ENCODE assay signal across 9 mouse cellular contexts in genomic region chr6:122556959-122557561, GRCm38 (mm10). TPM values are rescaled to one million over a fixed set of nuclear protein-coding genes. Genes with fewer than 3 reads are reported as not detected.
A peak's percentile ranks its signal among the peaks of the same experiment; 100 is the strongest.
DNase-seq lines count a peak whose midpoint lies in the region; ATAC-seq and TF ChIP-seq lines count a peak whose summit lies in the region.
"Had no signal": no experiment of that assay in that cellular context is flagged by ENCODE, and none has a peak within 500 bp of the region (broad histone marks: within the 10 kb centered on the region; RNA-seq: fewer than 3 reads in every experiment).

No protein-coding gene starts in this region.

- peak; percentile 84 for TF ChIP-seq CTCF in stomach, postnatal 0 days (IDR thresholded peaks at IDR 0.05; ENCODE audit: low read depth)

- TF ChIP-seq EP300 in stomach, postnatal 0 days (optimal IDR thresholded peaks at IDR 0.05), result no peak

- H3K4me3 ChIP-seq in kidney, embryonic 14.5 days (ENCODE audit: low read length), result no peak overlapping the region
- no peak overlapping the region for H3K4me3 ChIP-seq in limb, embryonic 12.5 days (replicated peaks)
- H3K4me3 ChIP-seq in stomach, postnatal 0 days (ENCODE audit: low read depth, low read length), result no peak overlapping the region

- 0 out of 2 replicates have a peak, but pooled peaks have one; percentile 24 for ATAC-seq in kidney, embryonic 14.5 days (ENCODE audit: low FRiP score, low TSS enrichment)
- no peak for ATAC-seq in limb, embryonic 12.5 days (ENCODE audit: insufficient number of reproducible peaks, insufficient read depth, low FRiP score, low TSS enrichment, low read depth)
- ATAC-seq in stomach, postnatal 0 days (ENCODE audit: low FRiP score, low TSS enrichment), result no peak

- no peak overlapping the region for H3K27ac ChIP-seq in kidney, embryonic 14.5 days (ENCODE audit: low read depth, low read length)
- no peak overlapping the region for H3K27ac ChIP-seq in limb, embryonic 12.5 days
- H3K27ac ChIP-seq in stomach, postnatal 0 days (replicated peaks), result no peak overlapping the region

- H3K36me3 ChIP-seq in kidney, embryonic 14.5 days (ENCODE audit: control insufficient read depth, insufficient read depth, low read length), result no peaks in the 10 kb centered on the region
- no peaks in the 10 kb centered on the region for H3K36me3 ChIP-seq in limb, embryonic 12.5 days
- H3K36me3 ChIP-seq in stomach, postnatal 0 days (ENCODE audit: control insufficient read depth, insufficient read depth, low read length), result no peaks in the 10 kb centered on the region

- no peak overlapping the region for H3K9ac ChIP-seq in kidney, embryonic 14.5 days (ENCODE audit: low read depth, low read length)
- H3K9ac ChIP-seq in limb, embryonic 12.5 days (replicated peaks), result no peak overlapping the region
- no peak overlapping the region for H3K9ac ChIP-seq in stomach, postnatal 0 days (ENCODE audit: low read length)

- peak overlapping the region; percentile 12; the same call in 1 of the 2 replicates for H3K4me2 ChIP-seq in kidney, embryonic 14.5 days (replicated peaks; ENCODE audit: low read depth, low read length)
- peak overlapping the region; percentile 28; the same call in 1 of the 2 replicates for H3K4me2 ChIP-seq in limb, embryonic 12.5 days
- H3K4me2 ChIP-seq in stomach, postnatal 0 days (replicated peaks; ENCODE audit: low read depth), result no peak overlapping the region

- peaks cover 7% of the 10 kb centered on the region for H3K27me3 ChIP-seq in kidney, embryonic 14.5 days (ENCODE audit: control insufficient read depth, insufficient read depth, low read length)
- H3K27me3 ChIP-seq in limb, embryonic 12.5 days, result peaks cover 16% of the 10 kb centered on the region; the same call in 1 of the 2 replicates
- no peaks in the 10 kb centered on the region for H3K27me3 ChIP-seq in stomach, postnatal 0 days (ENCODE audit: control insufficient read depth, insufficient read depth, low read length)

- no peaks in the 10 kb centered on the region for H3K4me1 ChIP-seq in kidney, embryonic 14.5 days (ENCODE audit: control insufficient read depth, insufficient read depth, low read length)
- H3K4me1 ChIP-seq in limb, embryonic 12.5 days (replicated peaks), result 0 out of 2 replicates have a peak, but pooled peaks cover 2% of the 10 kb centered on the region
- H3K4me1 ChIP-seq in stomach, postnatal 0 days (replicated peaks; ENCODE audit: control insufficient read depth, insufficient read depth), result no peaks in the 10 kb centered on the region

- no peaks in the 10 kb centered on the region for H3K9me3 ChIP-seq in kidney, embryonic 14.5 days (ENCODE audit: control insufficient read depth, low read length)
- H3K9me3 ChIP-seq in limb, embryonic 12.5 days, result no peaks in the 10 kb centered on the region
- no peaks in the 10 kb centered on the region for H3K9me3 ChIP-seq in stomach, postnatal 0 days (ENCODE audit: control insufficient read depth, low read length)

- WGBS in kidney, embryonic 14.5 days, result 25% methylated on average over 15 of the region's 15 CpGs
- 26% methylated on average over 15 of the region's 15 CpGs for WGBS in limb, embryonic 12.5 days
- WGBS in stomach, postnatal 0 days, result 24% methylated on average over 15 of the region's 15 CpGs

- DNase-seq in A20 (ENCODE audit: low read depth, low spot score), result peak; percentile 95
- DNase-seq in R1 (ENCODE audit: low read depth, low spot score), result peak; percentile 63
- DNase-seq in embryo, embryonic 10 days (ENCODE audit: low spot score), result peak; percentile 72
- DNase-seq in heart, adult 8-10 months (ENCODE audit: low spot score), result peak; percentile 70
- peak; percentile 30 for DNase-seq in neural tube, embryonic 10.5 days (ENCODE audit: extremely low spot score, low spot score)
- peak; percentile 43 for DNase-seq in stomach, postnatal 0 days (ENCODE audit: low spot score)

RNA-seq across cellular contexts. Expression of gene Aicda, which starts 3.5 kb away (rescaled TPM):
- not detected for total RNA-seq in heart, adult 8-10 months (2022)
- not detected in 2 replicates for polyA plus RNA-seq in kidney, embryonic 14.5 days (2014; fragmentation: Nextera tagmentation; extraction: Ambion mirVana)
- polyA plus RNA-seq in limb, embryonic 12.5 days (2016; fragmentation: Nextera tagmentation; extraction: Ambion mirVana), result 0.34 and 0.36 TPM in 2 replicates
- polyA plus RNA-seq in stomach, postnatal 0 days (2015; fragmentation: Nextera tagmentation; extraction: Ambion mirVana), result 0.04 TPM in 1 of 2 replicates, not detected in the other
- total RNA-seq: gastrocnemius, postnatal 4 days had no signal

RNA-seq across cellular contexts. Expression of gene Apobec1, which starts 45.2 kb away (rescaled TPM):
- 1 to 10 TPM; 1.7 to 5.5 (median 4.9) TPM for total RNA-seq in heart, adult 8-10 months (2022)
- polyA plus RNA-seq in kidney, embryonic 14.5 days (2014; fragmentation: Nextera tagmentation; extraction: Ambion mirVana), result 1.3 and 2.7 TPM in 2 replicates
- polyA plus RNA-seq in limb, embryonic 12.5 days (2016; fragmentation: Nextera tagmentation; extraction: Ambion mirVana), result 1.2 and 2.6 TPM in 2 replicates
- 7.3 and 7.8 TPM in 2 replicates for polyA plus RNA-seq in stomach, postnatal 0 days (2015; fragmentation: Nextera tagmentation; extraction: Ambion mirVana)

RNA-seq across cellular contexts. Expression of gene Mfap5, which starts 51.4 kb away (rescaled TPM):
- total RNA-seq in heart, adult 8-10 months (2022), result 10 to 100 TPM; 15.7 to 18.2 (median 18.0) TPM
- 10.4 and 12.8 TPM in 2 replicates for polyA plus RNA-seq in kidney, embryonic 14.5 days (2014; fragmentation: Nextera tagmentation; extraction: Ambion mirVana)
- polyA plus RNA-seq in limb, embryonic 12.5 days (2016; fragmentation: Nextera tagmentation; extraction: Ambion mirVana), result 1.2 and 2.1 TPM in 2 replicates
- 219 and 276 TPM in 2 replicates for polyA plus RNA-seq in stomach, postnatal 0 days (2015; fragmentation: Nextera tagmentation; extraction: Ambion mirVana)

RNA-seq across cellular contexts. Expression of gene Gdf3, which starts 52.8 kb away (rescaled TPM):
- not detected for total RNA-seq in heart, adult 8-10 months (2022)
- polyA plus RNA-seq in kidney, embryonic 14.5 days (2014; fragmentation: Nextera tagmentation; extraction: Ambion mirVana), result not detected in 2 replicates
- polyA plus RNA-seq in limb, embryonic 12.5 days (2016; fragmentation: Nextera tagmentation; extraction: Ambion mirVana), result 0.13 TPM in 1 of 2 replicates, not detected in the other
- not detected in 2 replicates for polyA plus RNA-seq in stomach, postnatal 0 days (2015; fragmentation: Nextera tagmentation; extraction: Ambion mirVana)
- total RNA-seq: gastrocnemius, postnatal 4 days had no signal

RNA-seq across cellular contexts. Expression of gene Rimklb, which starts 58.5 kb away (rescaled TPM):
- total RNA-seq in heart, adult 8-10 months (2022), result under 1 TPM in 1 of 4 experiments, not detected in 3; 0.23 TPM
- 19.9 and 23.2 TPM in 2 replicates for polyA plus RNA-seq in kidney, embryonic 14.5 days (2014; fragmentation: Nextera tagmentation; extraction: Ambion mirVana)
- 52.6 and 57.0 TPM in 2 replicates for polyA plus RNA-seq in limb, embryonic 12.5 days (2016; fragmentation: Nextera tagmentation; extraction: Ambion mirVana)
- polyA plus RNA-seq in stomach, postnatal 0 days (2015; fragmentation: Nextera tagmentation; extraction: Ambion mirVana), result 1.7 and 2.4 TPM in 2 replicates

Comparison
In these comparisons a context has a peak if more than half of its experiments do, and no peak if none do; other contexts are left out.
1. DNase-seq: peak in every context shown above with its lines; median percentile 95 in A20; 72 in embryo, embryonic 10 days; 70 in heart, adult 8-10 months; 63 in R1; 43 in stomach, postnatal 0 days; 30 in neural tube, embryonic 10.5 days.
2. RNA of gene Mfap5, which starts 51.4 kb away (polyA plus RNA-seq): 219 to 276 TPM in stomach, postnatal 0 days; 10.4 to 12.8 TPM in kidney, embryonic 14.5 days and 1.2 to 2.1 TPM in limb, embryonic 12.5 days; every median in the first group is over 10 times any median in the second.